Mouse (Mus musculus) neural tube, embryonic 15.5 days (tissue): ENCODE measurements around the gene Cdk6. TPM values are rescaled to one million over a fixed set of nuclear protein-coding genes. Genes with fewer than 3 reads are reported as not detected.
"Not testable (repeated sequence)": the region's sequence is repeated elsewhere in the genome, so short reads cannot be mapped to it uniquely, and the experiment has no call there.

Source experiments
- ATAC-seq: fragments of 200-750 bp; cut with Nextera tagmentation; 2 replicates; pipeline ENCODE4 v1.8.0; 2017; ENCODE audit warnings: mild to moderate bottlenecking, moderate TSS enrichment, moderate library complexity; ENCODE audit not compliant: low FRiP score
- H3K27ac ChIP-seq: fragments of 300-500 bp; sonication (generic); replicated peaks from 2 replicates; pipeline ENCODE4 v1.5.1; 2015; ENCODE audit warnings: mild to moderate bottlenecking, inconsistent platforms
- H3K27me3 ChIP-seq: fragments of 300-500 bp; sonication (generic); replicated peaks from 2 replicates; pipeline ENCODE4 v1.6.1; 2015; ENCODE audit warnings: inconsistent platforms
- H3K36me3 ChIP-seq: fragments of 300-500 bp; sonication (generic); 2 replicates; pipeline ENCODE4 v1.6.1; 2015; ENCODE audit warnings: inconsistent platforms
- H3K4me1 ChIP-seq: fragments of 300-500 bp; sonication (generic); 2 replicates; pipeline ENCODE4 v1.6.1; 2015; ENCODE audit warnings: inconsistent platforms
- H3K4me2 ChIP-seq: fragments of 300-500 bp; sonication (generic); 2 replicates; pipeline ENCODE4 v1.6.1; 2015; ENCODE audit warnings: inconsistent platforms, mild to moderate bottlenecking, moderate library complexity
- H3K4me3 ChIP-seq: fragments of 300-500 bp; sonication (generic); replicated peaks from 2 replicates; pipeline ENCODE4 v1.5.1; 2015; ENCODE audit warnings: mild to moderate bottlenecking, inconsistent platforms
- H3K9ac ChIP-seq: fragments of 300-500 bp; sonication (generic); replicated peaks from 2 replicates; pipeline ENCODE4 v1.6.1; 2015; ENCODE audit warnings: mild to moderate bottlenecking, inconsistent platforms
- H3K9me3 ChIP-seq: fragments of 300-500 bp; sonication (generic); replicated peaks from 2 replicates; pipeline ENCODE4 v1.6.1; 2016; ENCODE audit warnings: inconsistent platforms
- whole genome bisulfite sequencing: fragments of 180-500 bp; shearing (Covaris S2); methylation state at CpG from one replicate; pipeline ENCODE4 v1.1.7; 2015; ENCODE audit warnings: mixed read lengths; 5-methylcytosine and 5-hydroxymethylcytosine counted together
- polyA plus RNA-seq: library from polyadenylated mRNA; unstranded; fragments of >200 nt; fragmentation: Nextera tagmentation; extraction: Ambion mirVana; gene quantifications from 2 replicates; pipeline ENCODE4 v1.2.1, GENCODE M21; 2015

The Cdk6 gene
- polyA plus RNA-seq, 1 experiment from 2014 or later: 13.3 TPM

- Histone ChIP-seq H3K36me3 (no peaks in the 10 kb centered on the region), H3K9ac (no peak overlapping the region), H3K9me3 (no peaks in the 10 kb centered on the region), H3K4me3 (no peak overlapping the region), H3K27ac (no peak overlapping the region), H3K4me1 (no peaks in the 10 kb centered on the region), H3K4me2 (no peak overlapping the region), H3K27me3 (no peaks in the 10 kb centered on the region)
- no peak for ATAC-seq
- WGBS: 63% methylated on average over 4 of the region's 4 CpGs
These were observed 17.2 kb upstream of the Cdk6 start for GRCm38 (mm10) chr5:3324116-3324515.

- H3K4me1 ChIP-seq: no peaks in the 10 kb centered on the region
- ATAC-seq: no peak
- H3K27me3 ChIP-seq: no peaks in the 10 kb centered on the region
- 76% methylated on average over 1 of the region's 1 CpGs for WGBS
- H3K27ac ChIP-seq: no peak overlapping the region
- no peaks in the 10 kb centered on the region for H3K36me3 ChIP-seq
- no peak overlapping the region for H3K4me2 ChIP-seq
- H3K9ac ChIP-seq: no peak overlapping the region
- H3K9me3 ChIP-seq: no peaks in the 10 kb centered on the region
- H3K4me3 ChIP-seq: no peak overlapping the region
These were observed 11.9 kb upstream of the Cdk6 start for GRCm38 (mm10) chr5:3329361-3329760.

GRCm38 (mm10) chr5:3330932-3331331 lies 10.4 kb upstream of the Cdk6 start:
- ATAC-seq: no peak
- Histone ChIP-seq H3K9ac (no peak overlapping the region), H3K4me3 (no peak overlapping the region), H3K4me1 (no peaks in the 10 kb centered on the region), H3K4me2 (no peak overlapping the region), H3K9me3 (no peaks in the 10 kb centered on the region), H3K27me3 (no peaks in the 10 kb centered on the region), H3K27ac (no peak overlapping the region), H3K36me3 (no peaks in the 10 kb centered on the region)
- 69% methylated on average over 3 of the region's 3 CpGs for WGBS

- H3K9me3 ChIP-seq, H3K4me3 ChIP-seq, H3K4me2 ChIP-seq, H3K9ac ChIP-seq, H3K27me3 ChIP-seq, H3K27ac ChIP-seq, H3K4me1 ChIP-seq, ATAC-seq, H3K36me3 ChIP-seq: not testable (repeated sequence)
- WGBS: 88% methylated on average over 4 of the region's 4 CpGs
These were observed 8.3 kb upstream of the Cdk6 start for GRCm38 (mm10) chr5:3333019-3333418.

GRCm38 (mm10) chr5:3340340-3341058 lies 786 bp upstream of the Cdk6 start:
- WGBS: 2% methylated on average over 15 of the region's 15 CpGs
- H3K27ac ChIP-seq, H3K9me3 ChIP-seq, ATAC-seq, H3K36me3 ChIP-seq: not testable (repeated sequence)
- peaks cover 21% of the 10 kb centered on the region for H3K27me3 ChIP-seq
- peaks cover 38% of the 10 kb centered on the region for H3K4me1 ChIP-seq
- H3K4me2 ChIP-seq: peak overlapping the region; percentile 98
- H3K9ac ChIP-seq: peak overlapping the region; percentile 18; the same call in 1 of the 2 replicates
- peak overlapping the region; percentile 59 for H3K4me3 ChIP-seq

- H3K9me3 ChIP-seq: no peaks in the 10 kb centered on the region
- under 1% methylated on average over 60 of the region's 60 CpGs for WGBS
- H3K4me2 ChIP-seq: peak overlapping the region; percentile 98
- H3K9ac ChIP-seq: peak overlapping the region; percentile 36
- peak overlapping the region; percentile 76 for H3K27ac ChIP-seq
- H3K36me3 ChIP-seq: no peaks in the 10 kb centered on the region
- H3K4me3 ChIP-seq: peak overlapping the region; percentile 59
- H3K27me3 ChIP-seq: peaks cover 21% of the 10 kb centered on the region
- peak; percentile 54 for ATAC-seq
- peaks cover 38% of the 10 kb centered on the region for H3K4me1 ChIP-seq
These were observed 866 bp downstream of the Cdk6 start for GRCm38 (mm10) chr5:3341931-3342770.

GRCm38 (mm10) chr5:3342771-3343565 lies 1.7 kb downstream of the Cdk6 start:
- Histone ChIP-seq H3K9me3 (no peaks in the 10 kb centered on the region), H3K27ac (peak overlapping the region; percentile 76), H3K4me3 (peak overlapping the region; percentile 59), H3K4me2 (peak overlapping the region; percentile 98), H3K27me3 (peaks cover 21% of the 10 kb centered on the region), H3K9ac (peak overlapping the region; percentile 36), H3K4me1 (peaks cover 38% of the 10 kb centered on the region), H3K36me3 (no peaks in the 10 kb centered on the region)
- under 1% methylated on average over 46 of the region's 46 CpGs for WGBS
- ATAC-seq: peak; percentile 57

GRCm38 (mm10) chr5:3343566-3344080 lies 2.3 kb downstream of the Cdk6 start:
- H3K36me3 ChIP-seq: no peaks in the 10 kb centered on the region
- peaks cover 38% of the 10 kb centered on the region for H3K4me1 ChIP-seq
- peak overlapping the region; percentile 76 for H3K27ac ChIP-seq
- H3K9ac ChIP-seq: peak overlapping the region; percentile 53
- H3K4me3 ChIP-seq: peak overlapping the region; percentile 59
- WGBS: under 1% methylated on average over 36 of the region's 37 CpGs
- ATAC-seq: peak; percentile 33; the same call in 1 of the 2 replicates
- peak overlapping the region; percentile 98 for H3K4me2 ChIP-seq
- H3K27me3 ChIP-seq: peaks cover 21% of the 10 kb centered on the region
- H3K9me3 ChIP-seq: no peaks in the 10 kb centered on the region

- ATAC-seq: peak; percentile 83
- under 1% methylated on average over 57 of the region's 58 CpGs for WGBS
These were observed 2.9 kb downstream of the Cdk6 start for GRCm38 (mm10) chr5:3344081-3344631.

GRCm38 (mm10) chr5:3345540-3345939 lies 4.3 kb downstream of the Cdk6 start:
- not testable (repeated sequence) for H3K27ac ChIP-seq, H3K9me3 ChIP-seq

More at GRCm38 (mm10) chr5:3344081-3344631, 2.9 kb downstream of the Cdk6 start:
- peak overlapping the region; percentile 76 for H3K27ac ChIP-seq
- H3K9ac ChIP-seq: peak overlapping the region; percentile 53
- peak overlapping the region; percentile 98 for H3K4me2 ChIP-seq
- H3K27me3 ChIP-seq: peaks cover 21% of the 10 kb centered on the region
- H3K4me3 ChIP-seq: peak overlapping the region; percentile 59
- no peaks in the 10 kb centered on the region for H3K36me3 ChIP-seq
- H3K9me3 ChIP-seq: no peaks in the 10 kb centered on the region
- H3K4me1 ChIP-seq: peaks cover 38% of the 10 kb centered on the region

GRCm38 (mm10) chr5:3349393-3349792 lies 8.1 kb downstream of the Cdk6 start:
- H3K4me1 ChIP-seq, H3K36me3 ChIP-seq, H3K9ac ChIP-seq, ATAC-seq, H3K4me2 ChIP-seq, H3K27me3 ChIP-seq, H3K9me3 ChIP-seq, H3K4me3 ChIP-seq, H3K27ac ChIP-seq: not testable (repeated sequence)
- 75% methylated on average over 4 of the region's 4 CpGs for WGBS

More at GRCm38 (mm10) chr5:3345540-3345939, 4.3 kb downstream of the Cdk6 start:
- WGBS: 57% methylated on average over 4 of the region's 4 CpGs
- Histone ChIP-seq H3K4me1 (peaks cover 38% of the 10 kb centered on the region), H3K27me3 (peaks cover 21% of the 10 kb centered on the region)
- H3K4me2 ChIP-seq, H3K9ac ChIP-seq, H3K36me3 ChIP-seq, ATAC-seq, H3K4me3 ChIP-seq: not testable (repeated sequence)
